Mouse (Mus musculus) heart, embryonic 16.5 days (tissue): ENCODE results near the gene Lyzl4. TPM values are rescaled to one million over a fixed set of nuclear protein-coding genes. Genes with fewer than 3 reads are reported as not detected.

Source experiments
- ATAC-seq: fragments of 200-750 bp; cut with Nextera tagmentation; replicated peaks from 2 replicates; pipeline ENCODE4 v1.8.0; 2017; ENCODE audit warnings: moderate number of reproducible peaks; ENCODE audit not compliant: insufficient read depth, low FRiP score; ENCODE audit errors: extremely low read depth
- H3K27ac ChIP-seq: fragments of 300-500 bp; sonication (generic); 2 replicates; pipeline ENCODE4 v1.5.1; 2014; ENCODE audit warnings: mild to moderate bottlenecking, low read length, control low read depth, moderate library complexity
- H3K27me3 ChIP-seq: fragments of 300-500 bp; sonication (generic); 2 replicates; pipeline ENCODE4 v1.6.1; 2014; ENCODE audit warnings: low read length, mixed read lengths; ENCODE audit not compliant: control insufficient read depth, insufficient read depth
- H3K36me3 ChIP-seq: fragments of 300-500 bp; sonication (generic); 2 replicates; pipeline ENCODE4 v1.6.1; 2014; ENCODE audit not compliant: control insufficient read depth, insufficient read depth
- H3K4me1 ChIP-seq: fragments of 300-500 bp; sonication (generic); 2 replicates; pipeline ENCODE4 v1.6.1; 2014; ENCODE audit warnings: low read length, mixed read lengths; ENCODE audit not compliant: control insufficient read depth, insufficient read depth
- H3K4me2 ChIP-seq: fragments of 300-500 bp; sonication (generic); 2 replicates; pipeline ENCODE4 v1.6.1; 2014; ENCODE audit warnings: low read depth, mild to moderate bottlenecking, control low read depth, low read length
- H3K4me3 ChIP-seq: fragments of 300-500 bp; sonication (generic); 2 replicates; pipeline ENCODE4 v1.5.1; 2014; ENCODE audit warnings: mild to moderate bottlenecking, control low read depth, low read length
- H3K9ac ChIP-seq: fragments of 300-500 bp; sonication (generic); 2 replicates; pipeline ENCODE4 v1.6.1; 2014; ENCODE audit warnings: low read length, control low read depth
- H3K9me3 ChIP-seq: fragments of 300-500 bp; sonication (generic); replicated peaks from 2 replicates; pipeline ENCODE4 v1.6.1; 2016; ENCODE audit warnings: low read length; ENCODE audit not compliant: control insufficient read depth
- WGBS: fragments of 180-500 bp; shearing (Covaris S2); extraction: QIAGEN DNeasy Blood & Tissue Kit; methylation state at CpG from one replicate; pipeline ENCODE4 v1.1.7; 2014; 5-methylcytosine and 5-hydroxymethylcytosine counted together
- polyA plus RNA-seq: library from polyadenylated mRNA; unstranded; fragments of >200 nt; fragmentation: Nextera tagmentation; extraction: Ambion mirVana; gene quantifications from 2 replicates; pipeline ENCODE4 v1.2.1, GENCODE M21; 2015

The Lyzl4 gene
- polyA plus RNA-seq, 1 experiment from 2014 or later: 0.29 TPM

DNA sequence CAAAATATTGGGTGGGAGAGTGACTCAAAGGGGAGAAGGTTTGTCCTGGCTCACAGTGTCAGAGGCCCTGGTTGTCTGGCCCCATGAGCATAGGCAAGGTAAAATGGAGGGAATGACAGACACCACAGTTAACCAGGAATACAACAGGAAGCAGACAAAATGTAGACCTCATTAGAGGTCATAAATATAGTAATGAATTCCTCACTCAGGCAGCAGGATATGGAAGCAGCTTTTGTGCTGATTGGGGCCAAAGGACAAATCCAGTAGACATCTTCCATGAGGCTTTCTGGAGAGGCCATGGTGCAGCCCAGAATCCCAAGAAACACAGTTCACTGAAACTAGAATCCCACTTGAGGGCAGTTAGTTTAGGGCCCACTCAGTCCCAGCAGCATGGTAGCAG is 92.5 kb downstream of the Lyzl4 start:
- no peaks in the 10 kb centered on the region for H3K36me3 ChIP-seq
- ATAC-seq: no peak
- H3K27ac ChIP-seq: no peak overlapping the region
- H3K4me1 ChIP-seq: no peaks in the 10 kb centered on the region
- no peak overlapping the region for H3K4me3 ChIP-seq
- no peaks in the 10 kb centered on the region; the same call in 1 of the 2 replicates for H3K9me3 ChIP-seq
- H3K27me3 ChIP-seq: no peaks in the 10 kb centered on the region
- no peak overlapping the region for H3K9ac ChIP-seq
- no peak overlapping the region for H3K4me2 ChIP-seq

DNA sequence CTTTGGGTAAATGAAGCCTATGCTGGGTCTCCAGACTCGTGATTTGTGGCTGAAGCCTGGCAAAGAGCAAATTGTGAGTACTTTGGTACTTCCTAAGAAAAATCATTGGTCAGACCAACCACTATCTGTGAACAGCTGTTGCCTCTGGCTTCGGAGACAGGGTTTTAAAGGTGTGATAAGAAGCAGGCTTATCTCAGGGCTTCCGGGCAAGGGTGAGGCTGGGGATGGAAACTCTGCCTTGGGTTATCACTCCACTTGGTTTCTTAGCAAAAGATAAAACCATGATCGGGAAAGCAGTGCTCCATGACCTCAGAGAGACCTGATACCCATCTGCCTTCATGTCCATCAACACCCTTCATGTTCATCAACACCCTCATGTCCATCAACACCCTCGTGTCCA is 92.9 kb downstream of the Lyzl4 start:
- Histone ChIP-seq H3K9me3 (no peaks in the 10 kb centered on the region; the same call in 1 of the 2 replicates), H3K4me1 (no peaks in the 10 kb centered on the region), H3K4me3 (no peak overlapping the region), H3K9ac (no peak overlapping the region), H3K4me2 (no peak overlapping the region), H3K27ac (no peak overlapping the region), H3K27me3 (no peaks in the 10 kb centered on the region), H3K36me3 (no peaks in the 10 kb centered on the region)
- 18% methylated on average over 5 of the region's 5 CpGs for WGBS
- no peak for ATAC-seq

DNA sequence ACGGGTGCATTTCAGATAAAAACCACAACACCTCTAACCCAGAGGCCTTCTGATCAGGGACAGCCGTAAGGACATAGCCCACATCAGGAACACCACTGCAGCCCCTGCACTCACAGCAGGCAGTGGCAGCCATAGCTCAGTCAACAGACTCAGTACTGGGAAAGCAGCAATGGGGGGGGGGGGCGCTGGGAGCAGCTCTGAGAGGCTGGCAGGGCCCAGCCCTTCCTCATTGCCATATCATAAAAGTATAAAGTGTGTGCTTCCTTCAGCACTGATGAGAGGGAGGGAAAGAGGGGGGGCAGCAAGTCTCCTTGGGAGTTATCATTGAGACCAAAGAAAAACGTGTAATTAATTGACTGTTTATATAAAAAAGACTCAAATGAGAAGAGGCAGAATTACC is 94.5 kb downstream of the Lyzl4 start:
- 57% methylated on average over 4 of the region's 4 CpGs for WGBS

DNA sequence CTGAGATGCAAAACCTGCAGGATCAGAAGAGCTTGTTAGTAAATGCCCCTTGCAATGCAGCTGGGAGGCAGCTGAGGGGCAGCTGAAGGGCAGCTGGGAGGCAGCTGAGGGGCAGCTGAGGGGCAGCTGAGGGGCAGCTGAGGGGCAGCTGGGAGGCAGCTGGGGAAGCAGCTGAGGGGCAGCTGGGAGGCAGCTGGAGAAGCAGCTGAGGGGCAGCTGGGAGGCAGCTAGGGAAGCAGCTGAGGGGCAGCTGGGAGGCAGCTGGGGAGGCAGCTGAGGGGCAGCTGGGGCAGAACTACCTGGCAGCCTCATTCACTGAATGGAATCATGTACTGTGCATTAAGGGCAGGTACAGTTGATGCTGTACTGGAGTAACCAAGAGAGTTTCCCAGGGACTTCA is 100.4 kb downstream of the Lyzl4 start:
- H3K4me2 ChIP-seq: no peak overlapping the region
- no peaks in the 10 kb centered on the region for H3K4me1 ChIP-seq
- no peak overlapping the region for H3K27ac ChIP-seq
- no peaks in the 10 kb centered on the region for H3K27me3 ChIP-seq
- H3K9me3 ChIP-seq: no peaks in the 10 kb centered on the region; the same call in none of the 2 replicates
- H3K4me3 ChIP-seq: no peak overlapping the region
- no peak for ATAC-seq
- no peaks in the 10 kb centered on the region for H3K36me3 ChIP-seq
- no peak overlapping the region for H3K9ac ChIP-seq

More for the DNA sequence above, 94.5 kb downstream of the Lyzl4 start:
- ATAC-seq: no peak
- Histone ChIP-seq H3K4me1 (no peaks in the 10 kb centered on the region), H3K9me3 (no peaks in the 10 kb centered on the region; the same call in 1 of the 2 replicates), H3K4me3 (no peak overlapping the region), H3K9ac (no peak overlapping the region), H3K36me3 (no peaks in the 10 kb centered on the region), H3K27ac (no peak overlapping the region), H3K27me3 (no peaks in the 10 kb centered on the region), H3K4me2 (no peak overlapping the region)

DNA sequence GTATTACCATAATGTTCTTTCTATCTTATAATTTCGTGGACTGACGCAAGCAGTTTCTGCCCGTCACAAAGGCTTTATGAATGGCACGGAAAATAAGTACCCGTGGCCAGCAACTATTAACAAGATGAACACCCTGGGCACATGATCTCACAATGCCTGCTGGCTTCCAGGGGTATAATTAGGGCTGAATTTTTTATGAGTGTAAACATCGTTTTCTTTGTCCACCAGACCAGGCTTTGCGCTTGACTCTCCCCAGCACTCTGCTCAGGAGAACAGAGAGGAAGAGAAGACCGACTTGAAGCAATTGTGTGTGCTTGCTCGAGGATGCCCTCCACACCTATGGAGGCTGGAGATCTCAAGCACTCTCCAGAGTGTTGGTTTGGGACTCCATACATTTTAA is 109.3 kb downstream of the Lyzl4 start:
- H3K27ac ChIP-seq: no peak overlapping the region
- no peak overlapping the region for H3K9ac ChIP-seq
- no peak for ATAC-seq
- H3K9me3 ChIP-seq: peaks cover 16% of the 10 kb centered on the region
- H3K4me3 ChIP-seq: no peak overlapping the region
- no peaks in the 10 kb centered on the region for H3K4me1 ChIP-seq
- 83% methylated on average over 9 of the region's 9 CpGs for WGBS
- no peak overlapping the region for H3K4me2 ChIP-seq
- H3K27me3 ChIP-seq: no peaks in the 10 kb centered on the region; the same call in 1 of the 2 replicates
- H3K36me3 ChIP-seq: no peaks in the 10 kb centered on the region

DNA sequence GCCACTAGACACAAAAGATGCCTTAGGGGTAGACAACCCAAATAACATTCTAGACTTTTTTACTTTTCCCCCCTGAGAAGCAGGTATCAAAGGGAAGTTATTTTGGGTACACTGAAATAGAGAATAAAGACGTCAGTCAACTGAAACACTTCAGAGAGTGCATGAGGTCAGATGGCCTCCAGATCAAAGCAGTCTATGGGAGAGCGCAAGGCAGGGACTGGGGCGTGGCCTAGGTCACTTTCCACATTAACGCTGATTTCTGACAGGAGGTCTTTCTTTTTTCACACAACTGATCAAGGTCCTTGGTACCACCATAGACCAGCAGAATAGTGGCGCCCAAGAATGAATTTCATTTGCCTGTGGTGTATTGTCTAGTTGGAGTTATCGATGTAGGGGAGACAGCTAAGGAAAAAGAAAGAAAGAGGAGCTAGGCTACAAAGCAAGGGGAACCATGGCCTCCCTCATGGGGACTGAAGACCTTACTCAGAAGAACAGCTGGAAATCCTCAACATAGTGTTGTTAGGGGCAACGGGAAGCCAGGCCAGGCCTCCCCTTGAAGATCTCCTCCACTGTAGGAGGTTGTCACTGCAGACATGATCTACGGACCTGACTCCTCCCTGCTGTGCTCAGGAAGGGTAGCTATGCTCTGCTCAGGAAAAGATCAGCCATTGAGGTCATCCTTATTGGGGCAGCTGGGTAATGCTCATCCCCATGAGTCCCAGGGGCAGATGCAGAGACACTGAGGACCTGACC is 113.1 kb downstream of the Lyzl4 start:
- Histone ChIP-seq H3K4me1 (no peaks in the 10 kb centered on the region), H3K4me3 (no peak overlapping the region)

More for the DNA sequence above, 113.1 kb downstream of the Lyzl4 start:
- H3K4me2 ChIP-seq: no peak overlapping the region
- WGBS: 64% methylated on average over 8 of the region's 8 CpGs
- H3K36me3 ChIP-seq: no peaks in the 10 kb centered on the region
- no peak overlapping the region for H3K27ac ChIP-seq
- no peak overlapping the region for H3K9ac ChIP-seq
- ATAC-seq: no peak
- peaks cover 12% of the 10 kb centered on the region; the same call in 1 of the 2 replicates for H3K9me3 ChIP-seq
- no peaks in the 10 kb centered on the region; the same call in 1 of the 2 replicates for H3K27me3 ChIP-seq

Other genes with a start within 250 kb of the Lyzl4 start
- 0.35 and 0.64 TPM in 2 replicates for gene Cck, start 146.4 kb downstream of the Lyzl4 start, polyA plus RNA-seq
- 0.22 and 0.45 TPM in 2 replicates for gene Vipr1, start 620 bp upstream of the Lyzl4 start, polyA plus RNA-seq
- 5.3 and 5.4 TPM in 2 replicates for gene Sec22c, start 63.4 kb upstream of the Lyzl4 start, polyA plus RNA-seq
- gene Ss18l2, start 68.2 kb upstream of the Lyzl4 start, polyA plus RNA-seq: 172 and 177 TPM in 2 replicates
- 42.5 and 45.3 TPM in 2 replicates for gene Nktr, start 77.1 kb upstream of the Lyzl4 start, polyA plus RNA-seq
- 15.8 and 21.3 TPM in 2 replicates for gene Zfp651, start 117.2 kb upstream of the Lyzl4 start, polyA plus RNA-seq
- gene Klhl40, start 135.5 kb upstream of the Lyzl4 start, polyA plus RNA-seq: 6.5 and 6.8 TPM in 2 replicates
- 23.8 and 25.3 TPM in 2 replicates for gene Hhatl, start 150.4 kb upstream of the Lyzl4 start, polyA plus RNA-seq
- 0.34 and 0.42 TPM in 2 replicates for gene Ccdc13, start 197.4 kb upstream of the Lyzl4 start, polyA plus RNA-seq
- gene Higd1a, start 216.3 kb upstream of the Lyzl4 start, polyA plus RNA-seq: 214 and 262 TPM in 2 replicates